Mouse (Mus musculus): Measurements from ENCODE around the gene Trim31.

GRCm38 (mm10) chr17:36858181-36858580, 39.7 kb upstream of the Trim31 start:
- TF ChIP-seq CTCF (IDR thresholded peaks at IDR 0.05; ENCODE audit: low read depth, low read length): no peak
- TF ChIP-seq POLR2A (IDR thresholded peaks at IDR 0.05; ENCODE audit: insufficient read depth, low read length): no peak

All from ES-Bruce4 (cell line).